Mouse (Mus musculus) testis, adult 2 months (tissue): ENCODE measurements around the gene Sertad2. TPM values are rescaled to one million over a fixed set of nuclear protein-coding genes. Genes with fewer than 3 reads are reported as not detected.
A peak's percentile ranks its signal among the peaks of the same experiment; 100 is the strongest.

Experiments
- H3K27ac ChIP-seq: fragments of 200-500 bp; 2 replicates; pipeline ENCODE4 v1.5.1; 2012; ENCODE audit warnings: low read depth, low read length; ENCODE audit not compliant: control insufficient read depth, insufficient read depth
- H3K27me3 ChIP-seq: fragments of 200-500 bp; 2 replicates; pipeline ENCODE4 v1.6.1; 2012; ENCODE audit warnings: mild to moderate bottlenecking, low read length, moderate library complexity; ENCODE audit not compliant: control insufficient read depth, insufficient read depth
- H3K36me3 ChIP-seq: fragments of 200-500 bp; 2 replicates; pipeline ENCODE4 v1.6.1; 2012; ENCODE audit warnings: mild to moderate bottlenecking, low read length; ENCODE audit not compliant: control insufficient read depth, insufficient read depth
- H3K4me1 ChIP-seq: fragments of 200-500 bp; 2 replicates; pipeline ENCODE4 v1.6.1; 2012; ENCODE audit warnings: low read length; ENCODE audit not compliant: control insufficient read depth, insufficient read depth
- H3K4me3 ChIP-seq: fragments of 200-500 bp; 2 replicates; pipeline ENCODE4 v1.5.1; 2012; ENCODE audit warnings: low read depth, mild to moderate bottlenecking, low read length, moderate library complexity, mixed read lengths; ENCODE audit not compliant: control insufficient read depth
- CTCF ChIP-seq: fragments of 200-500 bp; IDR thresholded peaks from 2 replicates; pipeline ENCODE4 v1.5.1; 2012; ENCODE audit warnings: low read depth, mild to moderate bottlenecking, inconsistent platforms, low read length, moderate library complexity; ENCODE audit not compliant: control insufficient read depth, insufficient read depth, insufficient replicate concordance
- POLR2A ChIP-seq: fragments of 200-500 bp; IDR thresholded peaks from 2 replicates; pipeline ENCODE4 v1.6.1; 2012; ENCODE audit warnings: low read depth, mild to moderate bottlenecking, inconsistent platforms, low read length, moderate library complexity; ENCODE audit not compliant: control insufficient read depth
- polyA plus RNA-seq: library from polyadenylated mRNA; depleted of rRNA; stranded (reverse); fragments of >200 nt; gene quantifications from 2 replicates; pipeline ENCODE4 v1.2.3, GENCODE M21; 2012

The Sertad2 gene
- polyA plus RNA-seq, 1 experiment, result 148 TPM

- TF ChIP-seq POLR2A, result no peak
- TF ChIP-seq CTCF, result no peak
- H3K36me3 ChIP-seq, result no peaks in the 10 kb centered on the region
- H3K4me1 ChIP-seq, result peaks cover 4% of the 10 kb centered on the region
- no peaks in the 10 kb centered on the region for H3K27me3 ChIP-seq
- no peak overlapping the region for H3K27ac ChIP-seq
- no peak overlapping the region for H3K4me3 ChIP-seq
Measured at GRCm38 (mm10) chr11:20642321-20642720, 99.3 kb downstream of the Sertad2 start.

GRCm38 (mm10) chr11:20643161-20643560 lies 100.1 kb downstream of the Sertad2 start:
- H3K27ac ChIP-seq, result no peak overlapping the region
- H3K4me1 ChIP-seq, result peaks cover 4% of the 10 kb centered on the region
- TF ChIP-seq POLR2A (no peak), CTCF (no peak)
- H3K27me3 ChIP-seq, result no peaks in the 10 kb centered on the region
- H3K36me3 ChIP-seq, result peaks cover 2% of the 10 kb centered on the region
- no peak overlapping the region for H3K4me3 ChIP-seq

- no peak for TF ChIP-seq POLR2A
- no peak for TF ChIP-seq CTCF
- peaks cover 4% of the 10 kb centered on the region for H3K4me1 ChIP-seq
- no peaks in the 10 kb centered on the region for H3K27me3 ChIP-seq
- no peak overlapping the region for H3K4me3 ChIP-seq
- H3K36me3 ChIP-seq, result peaks cover 6% of the 10 kb centered on the region
- no peak overlapping the region for H3K27ac ChIP-seq
Measured at GRCm38 (mm10) chr11:20644166-20644565, 101.1 kb downstream of the Sertad2 start.

- H3K36me3 ChIP-seq, result peaks cover 6% of the 10 kb centered on the region
- no peak for TF ChIP-seq POLR2A
- no peaks in the 10 kb centered on the region for H3K27me3 ChIP-seq
- peaks cover 2% of the 10 kb centered on the region; the same call in 1 of the 2 replicates for H3K4me1 ChIP-seq
- H3K27ac ChIP-seq, result no peak overlapping the region
- H3K4me3 ChIP-seq, result no peak overlapping the region
Measured at GRCm38 (mm10) chr11:20644872-20645271, 101.8 kb downstream of the Sertad2 start.

- H3K27ac ChIP-seq, result no peak overlapping the region
Measured at GRCm38 (mm10) chr11:20645521-20645920, 102.5 kb downstream of the Sertad2 start.

GRCm38 (mm10) chr11:20646142-20646541 lies 103.1 kb downstream of the Sertad2 start:
- no peaks in the 10 kb centered on the region for H3K27me3 ChIP-seq
- no peaks in the 10 kb centered on the region for H3K4me1 ChIP-seq
- H3K36me3 ChIP-seq, result peaks cover 6% of the 10 kb centered on the region
- TF ChIP-seq POLR2A (no peak), CTCF (no peak)
- H3K27ac ChIP-seq, result no peak overlapping the region
- H3K4me3 ChIP-seq, result peak overlapping the region; percentile 70

More at GRCm38 (mm10) chr11:20645521-20645920, 102.5 kb downstream of the Sertad2 start:
- Histone ChIP-seq H3K36me3 (peaks cover 6% of the 10 kb centered on the region), H3K27me3 (no peaks in the 10 kb centered on the region), H3K4me3 (peak overlapping the region; percentile 52), H3K4me1 (peaks cover 2% of the 10 kb centered on the region; the same call in 1 of the 2 replicates)
- TF ChIP-seq CTCF, result no peak
- TF ChIP-seq POLR2A, result no peak

GRCm38 (mm10) chr11:20646986-20647726 lies 104.1 kb downstream of the Sertad2 start:
- H3K4me3 ChIP-seq, result peak overlapping the region; percentile 88
- H3K36me3 ChIP-seq, result peaks cover 6% of the 10 kb centered on the region
- peak overlapping the region; percentile 75 for H3K27ac ChIP-seq
- no peaks in the 10 kb centered on the region for H3K27me3 ChIP-seq
- no peaks in the 10 kb centered on the region for H3K4me1 ChIP-seq
- TF ChIP-seq CTCF (no peak), POLR2A (no peak; the same call in 1 of the 2 replicates)
